Mouse (Mus musculus): ENCODE data around the gene Eif4a3. TPM values are rescaled to one million over a fixed set of nuclear protein-coding genes. Genes with fewer than 3 reads are reported as not detected.

The Eif4a3 gene
- polyA plus RNA-seq (2012; rRNA removed) (67.7 and 95.8 TPM in 2 replicates), polyA plus RNA-seq (2014; fragmentation: Nextera tagmentation; extraction: Ambion mirVana) (160 and 170 TPM in 2 replicates)

GRCm38 (mm10) chr11:119299391-119300245 lies at the start of gene Eif4a3:
Eif4a3 (minus strand) TSS chr11:119300089.
- Histone ChIP-seq H3K4me2 (ENCODE audit: low read depth) (peak within 1 kb of the TSS; percentile 95), H3K4me3 (ENCODE audit: insufficient read depth in 1 of 2, low read depth in 2 of 2, low read length in 2 of 2) (peak within 1 kb of the TSS; percentile 74 to 75), H3K9me3 (ENCODE audit: control insufficient read depth, low read length) (no peaks in the 10 kb centered on the region), H3K36me3 (replicated peaks; ENCODE audit: control insufficient read depth, insufficient read depth, low read depth) (peaks cover 35% of the 10 kb centered on the region), H3K9ac (replicated peaks) (peak within 1 kb of the TSS; percentile 87), H3K4me1 (replicated peaks; ENCODE audit: control insufficient read depth in 2 of 2, insufficient read depth in 2 of 2, low read length in 1 of 2) (peaks cover 2 to 10% of the 10 kb centered on the region in 2 experiments; a peak in 3 of 4 replicates), H3K27me3 (ENCODE audit: control insufficient read depth, insufficient read depth, low read length) (no peaks in the 10 kb centered on the region), H3K27ac (peak within 1 kb of the TSS; percentile 62)
- DNase-seq (ENCODE audit: low read depth in 3 of 3, low spot score in 3 of 3) (peak; percentile 92 to 93 (median 93)), ATAC-seq (ENCODE audit: insufficient read depth) (peak; percentile 94)
- TF ChIP-seq CTCF (IDR thresholded peaks at IDR 0.05; ENCODE audit: low read depth) (no peak), EP300 (IDR thresholded peaks at IDR 0.05; ENCODE audit: low read depth) (peak; percentile 88)
- WGBS (ENCODE audit: insufficient replicate concordance): under 1% methylated on average over 89 of the region's 89 CpGs

GRCm38 (mm10) chr11:119347125-119347524 lies 47.2 kb upstream of the Eif4a3 start:
- DNase-seq (ENCODE audit: low read depth in 3 of 3, low spot score in 3 of 3): no peak
- no peak overlapping the region for H3K4me3 ChIP-seq (ENCODE audit: insufficient read depth in 1 of 2, low read depth in 2 of 2, low read length in 2 of 2)
- no peaks in the 10 kb centered on the region for H3K4me1 ChIP-seq (replicated peaks; ENCODE audit: control insufficient read depth in 2 of 2, insufficient read depth in 2 of 2, low read length in 1 of 2)
- no peaks in the 10 kb centered on the region for H3K27me3 ChIP-seq (ENCODE audit: control insufficient read depth, insufficient read depth, low read length)
- H3K4me2 ChIP-seq (ENCODE audit: low read depth): no peak overlapping the region
- no peaks in the 10 kb centered on the region for H3K9me3 ChIP-seq (ENCODE audit: control insufficient read depth, low read length)
- 30% methylated on average over 4 of the region's 4 CpGs for WGBS (ENCODE audit: insufficient replicate concordance)
- no peaks in the 10 kb centered on the region for H3K36me3 ChIP-seq (replicated peaks; ENCODE audit: control insufficient read depth, insufficient read depth, low read depth)
- no peak for TF ChIP-seq CTCF (IDR thresholded peaks at IDR 0.05; ENCODE audit: low read depth)
- no peak for TF ChIP-seq EP300 (IDR thresholded peaks at IDR 0.05; ENCODE audit: low read depth)
- H3K27ac ChIP-seq: no peak overlapping the region
- H3K9ac ChIP-seq (replicated peaks): no peak overlapping the region
- no peak for ATAC-seq (ENCODE audit: insufficient read depth)

GRCm38 (mm10) chr11:119344865-119345264 lies 45.0 kb upstream of the Eif4a3 start:
- WGBS (ENCODE audit: insufficient replicate concordance): 30% methylated on average over 6 of the region's 6 CpGs
- Histone ChIP-seq H3K9ac (replicated peaks) (no peak overlapping the region), H3K36me3 (replicated peaks; ENCODE audit: control insufficient read depth, insufficient read depth, low read depth) (no peaks in the 10 kb centered on the region), H3K9me3 (ENCODE audit: control insufficient read depth, low read length) (no peaks in the 10 kb centered on the region), H3K4me2 (ENCODE audit: low read depth) (no peak overlapping the region), H3K4me3 (ENCODE audit: insufficient read depth in 1 of 2, low read depth in 2 of 2, low read length in 2 of 2) (no peak overlapping the region), H3K27me3 (ENCODE audit: control insufficient read depth, insufficient read depth, low read length) (no peaks in the 10 kb centered on the region), H3K4me1 (replicated peaks; ENCODE audit: control insufficient read depth in 2 of 2, insufficient read depth in 2 of 2, low read length in 1 of 2) (no peaks in the 10 kb centered on the region), H3K27ac (no peak overlapping the region)
- no peak for DNase-seq (ENCODE audit: low read depth in 3 of 3, low spot score in 3 of 3)
- no peak for TF ChIP-seq CTCF (IDR thresholded peaks at IDR 0.05; ENCODE audit: low read depth)
- TF ChIP-seq EP300 (IDR thresholded peaks at IDR 0.05; ENCODE audit: low read depth): no peak
- ATAC-seq (ENCODE audit: insufficient read depth): no peak

GRCm38 (mm10) chr11:119344178-119344577 lies 44.3 kb upstream of the Eif4a3 start:
- TF ChIP-seq CTCF (IDR thresholded peaks at IDR 0.05; ENCODE audit: low read depth) (no peak), EP300 (IDR thresholded peaks at IDR 0.05; ENCODE audit: low read depth) (no peak)
- no peaks in the 10 kb centered on the region for H3K36me3 ChIP-seq (replicated peaks; ENCODE audit: control insufficient read depth, insufficient read depth, low read depth)
- ATAC-seq (ENCODE audit: insufficient read depth) (no peak), DNase-seq (ENCODE audit: low read depth in 3 of 3, low spot score in 3 of 3) (no peak)
- no peak overlapping the region for H3K27ac ChIP-seq
- H3K4me2 ChIP-seq (ENCODE audit: low read depth): no peak overlapping the region
- H3K9me3 ChIP-seq (ENCODE audit: control insufficient read depth, low read length): no peaks in the 10 kb centered on the region
- H3K4me1 ChIP-seq (replicated peaks; ENCODE audit: control insufficient read depth in 2 of 2, insufficient read depth in 2 of 2, low read length in 1 of 2): no peaks in the 10 kb centered on the region
- no peak overlapping the region for H3K9ac ChIP-seq (replicated peaks)
- H3K27me3 ChIP-seq (ENCODE audit: control insufficient read depth, insufficient read depth, low read length): no peaks in the 10 kb centered on the region
- H3K4me3 ChIP-seq (ENCODE audit: insufficient read depth in 1 of 2, low read depth in 2 of 2, low read length in 2 of 2): no peak overlapping the region
- WGBS (ENCODE audit: insufficient replicate concordance): 70% methylated on average over 8 of the region's 8 CpGs

GRCm38 (mm10) chr11:119339637-119340036 lies 39.7 kb upstream of the Eif4a3 start:
- no peak overlapping the region for H3K4me2 ChIP-seq (ENCODE audit: low read depth)
- H3K27me3 ChIP-seq (ENCODE audit: control insufficient read depth, insufficient read depth, low read length): no peaks in the 10 kb centered on the region
- no peaks in the 10 kb centered on the region for H3K4me1 ChIP-seq (replicated peaks; ENCODE audit: control insufficient read depth in 2 of 2, insufficient read depth in 2 of 2, low read length in 1 of 2)
- ATAC-seq (ENCODE audit: insufficient read depth) (no peak), DNase-seq (ENCODE audit: low read depth in 3 of 3, low spot score in 3 of 3) (peak; percentile 36 to 56 (median 48))
- no peaks in the 10 kb centered on the region for H3K36me3 ChIP-seq (replicated peaks; ENCODE audit: control insufficient read depth, insufficient read depth, low read depth)
- no peak overlapping the region for H3K4me3 ChIP-seq (ENCODE audit: insufficient read depth in 1 of 2, low read depth in 2 of 2, low read length in 2 of 2)
- no peaks in the 10 kb centered on the region for H3K9me3 ChIP-seq (ENCODE audit: control insufficient read depth, low read length)
- TF ChIP-seq CTCF (IDR thresholded peaks at IDR 0.05; ENCODE audit: low read depth) (peak; percentile 83), EP300 (IDR thresholded peaks at IDR 0.05; ENCODE audit: low read depth) (no peak)
- WGBS (ENCODE audit: insufficient replicate concordance): 5% methylated on average over 5 of the region's 5 CpGs
- H3K9ac ChIP-seq (replicated peaks): no peak overlapping the region
- H3K27ac ChIP-seq: no peak overlapping the region
